Comparison of ENCODE assay signal across 30 mouse cellular contexts in genomic region chr16:52029001-52029400, GRCm38 (mm10). TPM values are rescaled to one million over a fixed set of nuclear protein-coding genes. Genes with fewer than 3 reads are reported as not detected.
DNase-seq lines count a peak whose midpoint lies in the region; TF ChIP-seq lines count a peak whose summit lies in the region.
"Had no signal": no experiment of that assay in that cellular context is flagged by ENCODE, and none has a peak within 500 bp of the region (broad histone marks: within the 10 kb centered on the region; RNA-seq: fewer than 3 reads in every experiment).

No protein-coding gene starts in this region.

- H3K27ac ChIP-seq in layer of hippocampus, adult 2 months: 0 out of 2 replicates have a peak overlapping the region, but pooled peaks have one; percentile 5
- H3K27ac ChIP-seq: embryonic facial prominence, embryonic 10.5 days; embryonic facial prominence, embryonic 15.5 days; forebrain, embryonic 15.5 days; heart, adult 2 months; heart, embryonic 13.5 days; hindbrain, embryonic 14.5 days; liver, embryonic 14.5 days; midbrain, embryonic 13.5 days had no signal

- no peak overlapping the region for H3K4me3 ChIP-seq in layer of hippocampus, adult 2 months
- H3K4me3 ChIP-seq: embryonic facial prominence, embryonic 10.5 days; embryonic facial prominence, embryonic 15.5 days; forebrain, embryonic 15.5 days; heart, adult 2 months; heart, embryonic 13.5 days; midbrain, embryonic 13.5 days had no signal

- DNase-seq in layer of hippocampus, adult 18-20 months (ENCODE audit: low spot score in 2 of 2): peak; percentile 64 to 81
- no peak for DNase-seq in layer of hippocampus, postnatal 25 days (ENCODE audit: extremely low spot score in 1 of 2, low spot score in 1 of 2)
- DNase-seq in NIH3T3 (ENCODE audit: low read depth): peak; percentile 42
- peak; percentile 50 to 63 for DNase-seq in layer of hippocampus, adult 2 months (ENCODE audit: low spot score in 2 of 2)
- DNase-seq in layer of hippocampus, postnatal 36 days: peak; percentile 27 to 37
- DNase-seq in natural killer cell, adult 2 months (ENCODE audit: low spot score in 2 of 2): no peak
- no peak for DNase-seq in cerebellum, adult 18-20 months
- DNase-seq: adrenal gland, adult 2 months; adrenal gland, postnatal 36 days; cerebellum, adult 8-10 months; cerebellum, postnatal 25 days; gastrocnemius, postnatal 25 days; heart, adult 2 months; heart, postnatal 10 days; kidney, adult 11 months; kidney, postnatal 25 days; liver; lung, adult 2 months; lung, postnatal 14 days; right cerebral cortex, adult 18-20 months; spleen, adult 18-20 months; thymus, adult 18-20 months; thymus, postnatal 25 days had no signal

- TF ChIP-seq CTCF in layer of hippocampus, adult 2 months (conservative IDR thresholded peaks at IDR 0.05): peak; percentile 34; the same call in 1 of the 2 replicates

RNA-seq across cellular contexts. Expression of gene Cblb, which starts 2.0 kb away (rescaled TPM):
- 10 to 100 TPM; 35.2 to 35.3 TPM for total RNA-seq in layer of hippocampus, adult 18-20 months (2021)
- 10 to 100 TPM; 37.2 to 39.9 TPM for total RNA-seq in layer of hippocampus, postnatal 25 days (2021)
- 10 to 100 TPM; 38.6 to 40.0 TPM for total RNA-seq in layer of hippocampus, adult 2 months (2021)
- 10 to 100 TPM; 39.2 to 43.4 TPM for total RNA-seq in layer of hippocampus, postnatal 36 days (2021)

Comparison
In these comparisons a context has a peak if more than half of its experiments do, and no peak if none do; other contexts are left out.
1. DNase-seq: peak in layer of hippocampus, adult 18-20 months (2 of 2), NIH3T3 (single experiment), layer of hippocampus, adult 2 months (2 of 2) and layer of hippocampus, postnatal 36 days (2 of 2); none in layer of hippocampus, postnatal 25 days (0 of 2), natural killer cell, adult 2 months (0 of 2) and cerebellum, adult 18-20 months (0 of 2).